Mouse (Mus musculus): Measurements from ENCODE around the gene Pgp. TPM values are rescaled to one million over a fixed set of nuclear protein-coding genes. Genes with fewer than 3 reads are reported as not detected.
"Not testable (repeated sequence)": the region's sequence is repeated elsewhere in the genome, so short reads cannot be mapped to it uniquely, and the experiment has no call there.

Gene Pgp
- total RNA-seq, 2 experiments from 2014 or later, result 70.6 to 74.9 TPM

DNA sequence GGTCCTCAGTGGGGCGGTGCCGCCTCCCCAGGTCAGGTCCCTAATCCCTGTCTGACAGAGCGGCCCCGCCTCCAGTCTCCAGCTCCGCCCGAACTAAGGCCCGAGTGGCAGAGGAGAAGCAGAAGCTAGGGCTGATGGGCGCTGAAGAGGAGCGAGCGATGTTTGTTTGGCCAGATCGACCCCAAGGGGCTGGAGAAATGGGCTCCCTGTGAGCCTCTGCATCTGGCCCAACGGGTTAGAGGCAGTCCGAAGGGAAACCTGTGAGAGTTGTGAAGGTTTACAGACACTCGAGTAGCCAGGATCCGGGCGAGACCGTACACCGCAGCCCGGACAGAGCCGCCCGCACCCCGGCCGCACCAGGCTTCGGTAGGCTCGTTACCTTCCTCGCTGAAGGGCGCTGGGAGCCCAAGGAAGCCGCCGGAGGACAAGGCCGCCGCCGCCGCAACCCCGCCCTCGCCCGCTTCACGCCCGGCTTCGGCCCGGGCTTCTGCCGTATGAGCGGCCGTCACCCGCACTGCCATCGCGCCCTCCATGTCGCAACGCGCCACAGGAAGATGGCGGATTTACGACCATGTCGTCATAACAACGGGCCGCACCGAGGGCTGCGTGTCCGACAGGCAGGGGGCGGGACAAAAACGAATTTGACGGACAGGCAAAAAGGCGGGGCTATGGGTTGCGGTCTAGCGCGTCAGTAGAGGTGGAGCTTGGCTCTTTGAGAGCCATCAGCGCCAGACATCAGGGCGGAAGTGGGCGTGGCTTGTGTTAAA, 15.3 kb upstream of the Pgp start:
- intact Hi-C loops (cut with DNase I), result no loop called here

DNA sequence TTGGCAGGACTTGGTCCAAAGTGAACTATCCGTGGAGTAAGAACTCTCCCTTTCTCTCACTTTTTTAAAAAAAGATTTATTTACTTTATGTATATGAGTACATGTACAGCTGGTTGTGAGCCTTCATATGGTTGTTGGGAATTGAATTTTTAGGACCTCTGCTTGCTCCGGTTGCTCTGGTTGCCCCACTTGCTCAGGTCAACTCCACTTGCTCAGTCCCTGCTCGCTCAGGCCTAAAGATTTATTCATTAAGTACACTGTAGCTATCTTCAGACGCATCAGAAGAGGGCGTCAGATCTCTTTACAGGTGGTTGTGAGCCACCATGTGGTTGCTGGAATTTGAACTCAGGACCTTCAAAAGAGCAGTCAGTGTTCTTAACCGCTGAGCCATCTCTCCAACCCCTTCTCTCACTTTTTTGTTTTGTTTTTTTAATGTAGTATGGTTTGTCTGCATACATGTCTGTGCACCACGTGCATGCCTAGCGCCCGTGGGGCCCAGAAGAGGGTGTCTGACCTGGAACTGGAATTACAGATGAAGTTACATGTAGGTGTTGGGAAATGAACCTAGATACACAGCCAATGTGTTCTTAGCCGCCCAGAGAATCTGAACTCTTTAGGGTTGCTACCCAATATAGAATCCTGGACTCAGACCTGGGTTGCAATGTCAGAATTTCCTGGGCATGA, 14.5 kb upstream of the Pgp start:
- intact Hi-C loops (cut with DNase I); DNase-seq (ENCODE audit: low spot score in 2 of 2): not testable (repeated sequence)

More for the DNA sequence above, 15.3 kb upstream of the Pgp start:
- DNase-seq (ENCODE audit: low spot score in 2 of 2), result peak; percentile 99

DNA sequence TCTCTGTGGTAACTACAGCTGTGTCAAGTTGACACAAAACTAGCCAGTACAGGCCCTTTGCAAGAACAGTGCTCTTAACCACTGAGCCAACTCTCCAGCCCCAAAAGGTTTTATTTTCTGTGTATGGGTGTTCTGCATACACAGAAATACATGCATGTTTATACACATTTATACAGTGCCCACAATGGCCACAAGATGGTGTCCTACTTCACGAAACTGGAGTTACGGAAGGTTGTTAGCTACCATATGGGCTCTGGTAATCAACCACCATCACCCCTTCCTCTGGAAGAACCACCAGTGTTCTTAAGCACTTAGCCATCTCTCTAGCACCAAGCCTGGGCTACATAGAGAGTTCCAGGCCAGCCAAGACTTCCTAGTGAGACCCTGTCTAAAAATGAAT, 8.6 kb upstream of the Pgp start:
- no peak for DNase-seq (ENCODE audit: low spot score in 2 of 2)
- intact Hi-C loops (cut with DNase I), result no loop called here

DNA sequence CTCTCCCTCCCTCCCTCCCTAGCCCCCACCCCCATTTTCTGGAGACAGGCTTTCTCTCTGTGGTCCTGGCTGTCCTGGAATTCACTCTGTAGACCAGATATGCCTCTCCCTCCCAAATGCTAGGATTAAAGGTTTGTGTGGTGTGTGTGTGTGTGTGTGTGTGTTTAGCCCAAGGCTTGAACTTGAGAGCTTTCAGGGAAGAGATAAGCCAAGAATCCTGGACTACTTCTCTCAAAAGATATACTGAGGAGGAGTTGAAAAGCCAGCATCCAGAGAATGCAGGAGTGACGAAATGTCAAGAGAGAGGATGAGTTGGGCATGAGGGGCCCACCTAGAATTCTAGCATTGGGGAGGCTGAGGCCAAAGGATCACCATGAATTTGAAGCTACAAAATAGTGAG, 7.3 kb upstream of the Pgp start:
- intact Hi-C loops (cut with DNase I), result no loop called here

DNA sequence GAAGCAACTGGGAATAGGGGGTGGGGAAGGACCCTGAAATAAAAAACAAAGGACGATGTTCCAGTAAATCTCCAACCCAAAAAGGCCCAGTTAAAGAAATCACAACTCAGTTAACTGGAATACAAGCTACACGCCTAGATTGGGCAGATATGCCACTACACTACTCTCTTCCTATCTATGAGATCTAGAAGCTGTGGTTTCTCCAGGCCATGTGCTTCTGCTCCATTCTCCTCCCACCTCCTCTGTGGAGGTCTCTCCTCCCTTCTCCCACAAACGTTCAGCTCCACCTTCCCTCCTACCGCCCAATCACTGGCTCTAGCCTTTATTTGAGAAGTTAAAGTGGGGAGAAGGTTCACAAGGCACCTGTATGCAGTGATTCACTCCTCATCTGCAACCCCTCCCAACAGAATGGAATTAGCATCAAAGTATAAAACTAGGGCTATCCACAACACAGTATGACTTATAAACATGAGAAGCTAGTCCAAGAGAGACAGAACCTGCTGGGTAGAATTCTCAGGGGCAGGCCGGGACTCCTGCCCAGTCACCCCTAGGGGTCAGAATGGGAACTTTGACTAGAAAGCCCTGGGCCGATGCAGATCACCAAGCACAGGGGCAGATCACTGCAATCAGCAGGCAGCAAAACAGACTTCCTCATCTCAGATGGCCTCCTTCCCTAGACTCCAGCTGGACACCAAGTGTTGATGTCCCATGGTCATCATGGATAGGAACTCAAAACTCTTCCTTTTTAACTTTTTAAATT, 6.6 kb upstream of the Pgp start:
- no peak for DNase-seq (ENCODE audit: low spot score in 2 of 2)
- intact Hi-C loops (cut with DNase I), result no loop called here

More for the DNA sequence above, 7.3 kb upstream of the Pgp start:
- DNase-seq (ENCODE audit: low spot score in 2 of 2), result no peak

DNA sequence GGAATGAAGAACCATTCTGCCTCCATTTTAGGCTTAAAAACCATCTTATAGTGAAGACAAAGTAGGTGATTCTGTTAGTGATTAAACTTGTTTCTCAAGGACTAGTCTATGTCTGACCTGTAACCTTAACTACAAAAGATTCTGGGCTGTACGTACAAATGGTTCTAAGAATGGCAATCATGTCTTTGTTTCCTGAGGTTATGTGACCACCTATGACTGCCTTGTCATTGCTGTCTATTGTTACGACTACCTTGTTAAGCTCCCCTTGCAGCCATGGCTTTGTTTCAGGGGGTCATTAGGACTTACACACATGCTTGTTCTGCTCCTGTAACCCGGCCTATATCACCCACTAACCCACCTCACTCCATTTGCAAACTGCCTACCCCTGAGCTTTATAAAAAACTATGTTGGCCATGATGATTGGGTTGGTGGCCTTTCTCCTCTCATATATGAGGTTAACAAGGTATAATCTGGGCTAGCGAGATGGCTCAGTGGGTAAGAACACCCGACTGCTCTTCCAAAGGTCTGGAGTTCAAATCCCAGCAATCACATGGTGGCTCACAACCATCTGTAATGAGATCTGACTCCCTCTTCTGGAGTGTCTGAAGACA, 1.5 kb upstream of the Pgp start:
- intact Hi-C loops (cut with DNase I), result no loop called here
- no peak for DNase-seq (ENCODE audit: low spot score in 2 of 2)

DNA sequence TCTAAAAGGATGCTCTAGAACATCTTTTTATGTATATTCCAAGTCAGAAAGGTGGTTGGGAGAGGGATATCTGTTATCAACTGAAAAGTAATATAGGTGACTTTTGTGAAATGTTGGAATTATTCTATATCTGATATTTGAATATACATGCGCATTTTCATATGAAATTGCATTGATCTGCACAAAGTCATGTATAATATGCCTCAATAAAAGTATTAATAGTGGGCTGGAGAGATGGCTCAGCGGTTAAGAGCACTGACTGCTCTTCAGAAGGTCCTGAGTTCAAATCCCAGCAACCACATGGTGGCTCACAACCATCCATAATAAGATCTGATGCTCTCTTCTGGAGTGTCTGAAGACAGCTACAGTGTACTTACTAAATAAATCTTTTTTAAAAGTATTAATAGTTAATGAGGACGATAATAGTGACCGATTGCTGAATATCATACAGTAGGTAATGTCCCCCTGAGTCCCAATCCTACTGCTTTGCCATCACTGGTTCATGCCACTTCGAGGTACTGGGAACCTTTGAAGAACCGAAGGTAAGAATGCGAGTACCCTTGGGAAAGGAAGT, 769 bp upstream of the Pgp start:
- DNase-seq (ENCODE audit: low spot score in 2 of 2), result no peak
- intact Hi-C loops (cut with DNase I), result no loop called here

DNA sequence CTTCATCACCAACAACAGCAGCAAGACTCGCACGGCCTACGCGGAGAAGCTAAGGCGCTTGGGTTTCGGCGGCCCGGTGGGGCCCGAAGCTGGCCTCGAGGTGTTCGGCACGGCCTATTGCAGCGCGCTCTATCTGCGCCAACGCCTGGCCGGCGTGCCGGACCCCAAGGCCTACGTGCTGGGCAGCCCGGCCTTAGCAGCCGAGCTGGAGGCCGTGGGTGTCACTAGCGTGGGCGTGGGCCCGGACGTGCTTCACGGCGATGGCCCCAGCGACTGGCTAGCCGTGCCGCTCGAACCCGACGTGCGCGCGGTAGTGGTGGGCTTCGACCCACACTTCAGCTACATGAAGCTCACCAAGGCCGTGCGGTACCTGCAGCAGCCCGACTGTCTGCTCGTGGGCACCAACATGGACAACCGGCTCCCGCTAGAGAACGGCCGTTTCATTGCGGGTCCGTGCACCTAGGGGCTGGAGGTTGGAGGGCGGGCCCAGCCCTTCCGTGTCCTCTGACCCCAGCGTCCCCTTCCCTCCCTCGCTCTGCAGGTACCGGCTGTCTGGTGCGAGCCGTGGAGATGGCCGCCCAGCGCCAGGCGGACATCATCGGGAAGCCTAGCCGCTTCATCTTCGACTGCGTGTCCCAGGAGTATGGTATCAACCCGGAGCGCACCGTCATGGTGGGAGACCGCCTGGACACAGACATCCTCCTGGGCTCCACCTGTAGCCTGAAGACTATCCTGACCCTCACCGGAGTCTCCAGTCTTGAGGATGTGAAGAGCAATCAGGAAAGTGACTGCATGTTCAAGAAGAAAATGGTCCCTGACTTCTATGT, 722 bp downstream of the Pgp start:
- DNase-seq (ENCODE audit: low spot score in 2 of 2), result no peak
- intact Hi-C loops (cut with DNase I), result no loop called here

DNA sequence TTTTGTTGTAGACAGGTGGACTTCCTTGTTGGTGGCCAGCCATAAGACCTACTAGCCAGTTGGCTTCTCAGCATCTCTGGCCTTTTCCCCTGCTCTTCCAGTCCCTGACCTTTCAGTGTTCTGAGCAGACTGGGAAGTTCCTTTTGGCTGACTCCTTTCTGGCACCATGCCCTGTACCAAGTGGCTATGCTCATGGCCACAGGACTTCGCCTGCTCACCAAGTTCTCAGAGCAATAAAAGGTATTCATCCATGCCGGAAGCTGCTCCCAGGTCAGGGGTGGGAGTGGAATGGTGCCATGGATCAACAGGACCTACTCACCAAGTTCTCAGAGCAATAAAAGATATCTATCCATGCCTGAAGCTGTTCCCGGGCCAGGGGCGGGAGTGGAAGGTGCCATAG, 2.3 kb downstream of the Pgp start:
- intact Hi-C loops (cut with DNase I), result no loop called here
- DNase-seq (ENCODE audit: low spot score in 2 of 2), result no peak

DNA sequence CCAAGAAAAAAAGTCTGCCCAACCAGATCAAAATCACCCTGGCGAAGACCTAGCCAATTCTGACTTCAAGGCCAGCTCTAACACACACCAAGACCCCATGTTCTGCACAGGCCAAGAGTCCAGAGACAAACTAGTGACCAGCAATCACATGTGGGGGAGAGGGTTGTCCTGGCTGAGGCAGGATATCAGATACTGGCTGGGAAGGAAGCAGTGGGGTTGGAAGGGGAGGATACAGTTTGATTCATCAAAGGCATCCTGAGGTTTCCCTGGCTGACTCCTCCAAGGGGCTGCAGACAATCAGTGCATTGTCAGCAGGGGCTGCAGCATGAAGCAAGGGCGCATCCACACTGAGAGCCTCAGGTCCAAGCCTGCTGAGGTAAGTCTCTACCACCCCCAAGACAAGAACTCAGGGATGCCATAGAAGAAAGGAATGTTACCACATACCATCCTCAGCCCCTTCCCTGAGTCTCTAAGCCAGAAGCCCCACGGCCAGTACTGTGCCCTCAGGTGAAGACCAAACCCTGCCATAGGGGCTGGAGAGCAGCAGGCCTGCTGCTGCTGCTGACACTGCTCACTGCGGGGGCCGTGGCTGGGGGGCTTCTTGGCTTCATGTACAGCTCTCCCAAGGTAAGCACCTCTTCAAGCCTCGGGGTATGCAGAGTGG, 3.6 kb downstream of the Pgp start, which contains the start of gene Bricd5:
Gene Bricd5 (plus strand): TSS at position 273 of the 664 bp plus-strand sequence.
- intact Hi-C loops (cut with DNase I), result no loop called here
- no peak for DNase-seq (ENCODE audit: low spot score in 2 of 2)

DNA sequence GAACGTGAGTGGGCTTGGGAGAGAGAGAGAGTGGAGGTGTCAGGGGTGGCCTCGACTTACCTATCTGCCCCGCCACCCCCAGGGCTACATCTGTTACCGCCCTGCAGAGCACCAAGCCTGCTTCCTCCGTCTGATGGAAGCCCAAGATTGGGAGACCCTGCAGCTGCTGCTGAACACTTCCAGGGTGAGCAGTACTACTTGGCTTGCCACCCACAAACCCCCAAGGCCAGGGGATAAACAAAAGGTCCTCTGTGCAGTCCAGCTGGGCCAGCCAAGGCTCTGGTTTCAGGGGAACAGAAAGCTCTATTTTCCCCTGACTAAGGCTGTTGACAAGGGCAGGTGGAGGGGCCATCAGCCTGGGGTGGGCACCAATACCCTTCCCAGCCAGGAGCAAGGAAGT, 4.4 kb downstream of the Pgp start:
- DNase-seq (ENCODE audit: low spot score in 2 of 2), result peak; percentile 59 to 69
- intact Hi-C loops (cut with DNase I), result no loop called here

DNA sequence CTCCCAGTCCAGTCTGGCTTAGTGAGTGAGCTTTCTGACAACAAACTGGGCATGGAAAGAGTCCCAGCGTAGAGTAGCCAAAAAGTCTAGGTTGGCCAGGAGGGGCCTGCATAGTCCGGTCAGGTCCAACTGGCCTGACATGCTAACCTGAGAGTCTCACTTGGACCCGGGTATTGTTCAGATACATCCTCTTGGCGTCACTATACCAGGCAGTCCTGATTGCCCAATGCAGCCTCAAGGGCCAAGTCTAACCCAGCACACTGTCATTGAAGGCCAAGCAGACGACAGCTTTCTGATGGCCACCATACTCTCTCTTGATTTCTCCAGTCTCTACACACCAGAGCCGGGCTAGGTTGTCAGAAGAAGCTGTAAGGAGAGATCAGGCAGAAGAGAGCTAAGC, 5.4 kb downstream of the Pgp start:
- intact Hi-C loops (cut with DNase I), result loop anchor here (5.0 kb wide), 1 partner anchor 37 kb away; no protein-coding TSS in a partner anchor
- no peak for DNase-seq (ENCODE audit: low spot score in 2 of 2)

DNA sequence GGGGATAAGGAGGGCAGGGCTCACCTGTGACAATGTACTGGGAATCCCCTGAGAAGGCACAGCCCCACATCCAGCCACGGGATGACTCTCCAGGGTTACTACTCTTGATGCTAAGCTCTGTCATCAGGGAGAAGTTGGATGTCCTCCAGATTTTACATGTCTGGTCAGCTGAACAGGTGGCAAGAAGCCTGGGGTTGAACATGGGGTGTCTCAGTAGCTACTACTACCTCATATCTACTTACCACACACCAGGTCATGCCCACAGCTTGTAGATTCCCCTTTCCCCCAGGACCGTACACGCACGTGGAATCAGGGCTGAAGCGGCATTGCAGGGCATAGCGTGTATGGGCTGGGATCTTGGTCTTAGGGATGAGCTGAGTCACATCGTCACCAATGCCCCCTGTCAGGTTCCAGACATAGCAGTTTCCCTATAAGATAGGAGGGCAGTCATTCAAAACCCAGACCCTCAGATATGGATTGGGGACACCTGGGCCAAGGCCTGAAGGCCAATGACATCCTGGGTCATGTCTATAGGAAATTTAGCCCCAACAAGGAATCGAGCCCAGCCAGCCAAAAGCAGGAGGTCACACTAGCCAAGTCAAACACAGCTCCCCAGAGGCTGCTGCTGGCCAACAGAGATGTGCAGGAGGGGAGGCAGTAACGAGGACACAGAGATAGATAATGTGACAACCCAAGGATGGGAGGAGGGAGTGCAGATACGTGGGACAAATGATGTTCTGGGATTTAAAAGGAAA, 6.0 kb downstream of the Pgp start:
- intact Hi-C loops (cut with DNase I), result loop anchor here (5.0 kb wide), 1 partner anchor 36 kb away; no protein-coding TSS in a partner anchor
- no peak for DNase-seq (ENCODE audit: low spot score in 2 of 2)

DNA sequence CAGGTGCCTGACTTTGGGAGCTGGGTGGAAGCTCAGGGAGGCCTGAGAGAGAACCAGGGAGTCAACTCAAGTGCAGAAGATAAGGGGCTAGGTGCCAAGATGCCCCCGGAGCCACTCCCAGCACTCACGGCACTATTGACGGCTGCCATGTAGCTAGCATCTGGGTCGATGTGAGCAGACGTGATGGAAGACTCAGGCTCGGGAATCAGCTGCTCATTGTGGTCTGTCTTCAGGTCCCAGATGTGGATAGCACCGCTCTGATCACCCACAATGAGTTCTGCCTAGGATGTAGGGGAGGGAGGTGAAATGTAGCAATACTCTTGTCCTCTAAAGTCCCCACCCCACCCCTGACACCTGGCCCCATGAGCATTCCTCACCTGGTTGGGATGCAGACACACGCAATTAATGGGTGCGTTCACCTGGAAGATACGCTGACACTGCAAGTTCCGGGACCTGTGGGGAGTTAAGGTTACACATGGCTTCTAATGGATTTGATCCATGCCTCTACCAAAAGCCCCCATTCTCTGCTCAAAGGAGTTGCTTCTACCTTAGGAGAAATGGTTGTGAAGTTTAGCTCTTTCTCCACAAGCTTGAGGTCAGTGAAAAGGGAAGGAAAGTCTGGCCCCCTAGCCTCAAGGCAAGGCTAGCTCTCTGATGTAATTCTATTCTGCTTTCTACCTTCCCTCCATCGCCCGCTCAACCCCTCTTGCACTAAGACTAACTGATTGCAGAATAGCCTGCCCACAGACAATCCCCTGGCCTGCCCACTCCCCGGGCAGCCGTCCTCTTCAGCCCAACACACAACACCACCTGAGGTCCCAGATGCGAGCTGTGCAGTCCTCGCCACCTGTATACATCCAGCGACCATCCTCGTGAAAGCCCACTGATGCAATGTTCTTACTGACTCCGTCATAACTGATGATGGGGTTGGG, 7.1 kb downstream of the Pgp start:
- no peak for DNase-seq (ENCODE audit: low spot score in 2 of 2)
- intact Hi-C loops (cut with DNase I), result loop anchor here (5.0 kb wide), 1 partner anchor 35 kb away; no protein-coding TSS in a partner anchor

DNA sequence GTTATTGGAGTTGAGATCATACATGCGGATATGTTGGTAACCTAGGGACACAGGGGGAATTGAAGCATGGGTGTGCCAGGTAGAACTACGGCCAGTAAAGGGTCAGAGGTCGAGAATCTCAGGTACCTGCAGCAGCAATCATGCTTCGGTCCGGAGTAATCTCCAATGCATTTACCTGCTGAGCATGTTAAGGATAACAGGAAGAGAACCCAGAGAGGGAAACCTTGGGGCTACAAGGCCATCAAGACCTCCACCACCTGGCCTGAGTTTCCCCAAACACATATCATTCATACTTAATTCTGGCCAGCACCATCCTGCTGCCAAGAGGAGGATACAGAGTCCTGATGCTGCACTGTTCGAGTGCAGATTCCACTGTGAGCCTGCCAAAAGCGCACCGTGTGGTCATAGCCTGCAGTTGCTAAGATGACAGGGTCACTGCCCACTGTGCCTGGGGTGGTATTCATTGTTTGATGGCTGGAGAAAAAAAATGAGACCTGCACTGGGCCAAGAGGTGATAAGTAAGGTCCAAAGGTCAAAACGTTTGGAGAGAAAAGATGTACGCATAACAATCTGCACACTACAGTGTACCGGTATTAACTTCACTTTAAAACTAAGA, 7.9 kb downstream of the Pgp start:
- DNase-seq (ENCODE audit: low spot score in 2 of 2), result no peak
- intact Hi-C loops (cut with DNase I), result loop anchor here (5.0 kb wide), 1 partner anchor 34 kb away; no protein-coding TSS in a partner anchor

Measured in left cerebral cortex, postnatal 14 days (tissue).